Mouse (Mus musculus): ENCODE measurements around the gene Micall1.

Micall1 gene

GRCm38 (mm10) chr15:79108421-79109320 is at the start of gene Micall1:
Gene Micall1 (plus strand): TSS chr15:79108898.
- peak; percentile 81 to 86 for DNase-seq

GRCm38 (mm10) chr15:79060887-79061565 is 47.7 kb upstream of the Micall1 start:
- DNase-seq, result no peak

GRCm38 (mm10) chr15:79062376-79063159 is 46.1 kb upstream of the Micall1 start, which contains the start of gene Ankrd54:
Gene Ankrd54 (minus strand): TSS chr15:79062893.
- peak; percentile 98 to 99 for DNase-seq

- no peak for DNase-seq
These were observed 45.4 kb upstream of the Micall1 start for GRCm38 (mm10) chr15:79063160-79063740.

GRCm38 (mm10) chr15:79065086-79065770 is 43.5 kb upstream of the Micall1 start:
- peak; percentile 38 to 78 for DNase-seq

GRCm38 (mm10) chr15:79066276-79066675 is 42.4 kb upstream of the Micall1 start:
- no peak for DNase-seq

GRCm38 (mm10) chr15:79067631-79068030 is 41.1 kb upstream of the Micall1 start:
- no peak for DNase-seq

- DNase-seq, result no peak
These were observed 40.3 kb upstream of the Micall1 start for GRCm38 (mm10) chr15:79068416-79068815.

- DNase-seq, result peak in 1 of 2 experiments; percentile 55
These were observed 37.3 kb upstream of the Micall1 start for GRCm38 (mm10) chr15:79071117-79072039.

GRCm38 (mm10) chr15:79073752-79074151 is 34.9 kb upstream of the Micall1 start:
- DNase-seq, result no peak

GRCm38 (mm10) chr15:79074446-79074845 is 34.3 kb upstream of the Micall1 start:
- no peak for DNase-seq

- DNase-seq, result peak; percentile 91 to 93
These were observed 33.7 kb upstream of the Micall1 start, which contains the start of gene Eif3l for GRCm38 (mm10) chr15:79074913-79075532. Gene Eif3l (plus strand): TSS chr15:79075179.

GRCm38 (mm10) chr15:79075658-79076365 is 32.9 kb upstream of the Micall1 start:
- DNase-seq, result no peak

GRCm38 (mm10) chr15:79079567-79079966 is 29.1 kb upstream of the Micall1 start:
- DNase-seq, result no peak

GRCm38 (mm10) chr15:79092284-79092683 is 16.4 kb upstream of the Micall1 start:
- DNase-seq, result no peak

- peak in 1 of 2 experiments; percentile 61 for DNase-seq
These were observed 15.4 kb upstream of the Micall1 start for GRCm38 (mm10) chr15:79093083-79093839.

GRCm38 (mm10) chr15:79095483-79095882 is 13.2 kb upstream of the Micall1 start:
- no peak for DNase-seq

GRCm38 (mm10) chr15:79096556-79096955 is 12.1 kb upstream of the Micall1 start:
- DNase-seq, result no peak

GRCm38 (mm10) chr15:79097135-79097534 is 11.6 kb upstream of the Micall1 start:
- no peak for DNase-seq

Measured in lung, postnatal 4 days (tissue).